Comparison of ENCODE assay signal across 22 mouse cellular contexts in the genomic region with DNA sequence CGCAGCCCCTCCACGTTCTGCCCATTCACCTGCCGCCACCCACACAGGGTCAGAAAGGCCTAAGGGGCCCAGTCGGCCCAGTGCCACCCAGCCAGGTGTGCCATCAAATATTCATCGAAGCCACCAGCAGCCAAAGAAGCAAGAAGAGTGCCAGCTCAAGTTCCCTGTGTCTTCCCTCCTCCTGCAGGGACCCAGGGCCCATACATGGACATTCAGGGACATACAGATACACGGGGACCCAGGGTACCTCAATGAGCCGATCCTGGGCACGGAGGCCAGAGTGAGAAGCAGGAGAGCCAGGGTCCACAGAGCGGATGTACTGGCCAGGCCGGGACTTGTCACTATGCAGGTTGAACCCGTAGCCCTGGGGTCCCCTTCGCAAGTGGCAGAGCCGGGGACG. TPM values are rescaled to one million over a fixed set of nuclear protein-coding genes. Genes with fewer than 3 reads are reported as not detected.
"Had no signal": no experiment of that assay in that cellular context is flagged by ENCODE, and none has a peak within 500 bp of the region (broad histone marks: within the 10 kb centered on the region; RNA-seq: fewer than 3 reads in every experiment).

No protein-coding gene starts in this region.

- DNase-seq: kidney, adult 18-20 months; kidney, postnatal 36 days; left cerebral cortex, postnatal 4 days; liver; lung, adult 18-20 months; lung, postnatal 14 days; midbrain, embryonic 14.5 days; right cerebral cortex, postnatal 4 days; thymus, postnatal 25 days had no signal

- H3K27me3 ChIP-seq: limb, embryonic 13.5 days; lung, embryonic 15.5 days had no signal

- H3K4me3 ChIP-seq: limb, embryonic 13.5 days; liver, embryonic 12.5 days; liver, embryonic 15.5 days; lung, embryonic 15.5 days had no signal

- H3K27ac ChIP-seq: kidney, postnatal 0 days; limb, embryonic 13.5 days; liver, embryonic 12.5 days; liver, embryonic 15.5 days; lung, embryonic 15.5 days; macrophage; stomach, postnatal 0 days had no signal

- H3K9me3 ChIP-seq: limb, embryonic 13.5 days; liver, embryonic 12.5 days; liver, embryonic 15.5 days; lung, embryonic 15.5 days had no signal

- H3K36me3 ChIP-seq: liver, embryonic 15.5 days had no signal

RNA-seq across cellular contexts. Expression of a gene that starts 8.2 kb away (rescaled TPM):
- polyA plus RNA-seq: macrophage had no signal

RNA-seq across cellular contexts. Expression of a gene that starts 16.3 kb away (rescaled TPM):
- total RNA-seq: megakaryocyte, adult 5-6 weeks; midbrain, postnatal 0 days had no signal
- polyA plus RNA-seq: kidney, embryonic 14.5 days; macrophage; midbrain, embryonic 14.5 days; neural tube, embryonic 11.5 days; neural tube, embryonic 14.5 days; thymus, postnatal 0 days had no signal
